Comparison of ENCODE assay signal across 8 mouse cellular contexts in the genomic region with DNA sequence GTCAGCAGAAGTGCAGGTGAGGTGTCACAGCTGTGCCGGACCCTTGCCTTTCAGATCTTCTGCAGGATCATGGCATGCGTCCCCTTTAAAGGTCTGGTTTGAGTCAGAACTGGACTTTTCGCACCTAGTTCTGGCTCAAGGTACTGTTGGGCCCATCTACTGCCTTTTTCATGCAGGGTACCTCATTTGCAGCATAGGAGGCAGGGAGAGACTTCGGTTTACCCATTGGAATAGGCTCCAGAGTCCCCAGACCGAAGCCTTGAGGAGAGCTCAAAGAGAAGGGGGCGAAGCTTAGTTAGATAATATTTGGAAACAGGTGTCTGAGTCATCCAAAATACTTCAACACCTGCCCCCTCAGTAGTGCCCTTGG. TPM values are rescaled to one million over a fixed set of nuclear protein-coding genes. Genes with fewer than 3 reads are reported as not detected.
DNase-seq lines count a peak whose midpoint lies in the region; ATAC-seq and TF ChIP-seq lines count a peak whose summit lies in the region.

No protein-coding gene starts in this region.

- no peak for TF ChIP-seq CTCF in heart, adult 2 months (IDR thresholded peaks at IDR 0.05)
- no peak for TF ChIP-seq CTCF in CH12.LX (conservative IDR thresholded peaks at IDR 0.05 in 1 of 2, IDR thresholded peaks at IDR 0.05 in 1 of 2; ENCODE audit: low read depth in 2 of 2, low read length in 2 of 2)

- H3K27me3 ChIP-seq in heart, adult 2 months (ENCODE audit: control insufficient read depth, insufficient read depth, low read length): no peaks in the 10 kb centered on the region
- no peaks in the 10 kb centered on the region for H3K27me3 ChIP-seq in CH12.LX (replicated peaks)
- no peaks in the 10 kb centered on the region for H3K27me3 ChIP-seq in forebrain, embryonic 11.5 days (ENCODE audit: control insufficient read depth, insufficient read depth, low read length)
- no peaks in the 10 kb centered on the region for H3K27me3 ChIP-seq in liver, embryonic 12.5 days (replicated peaks)

- no peak for TF ChIP-seq EP300 in heart, adult 2 months (IDR thresholded peaks at IDR 0.05; ENCODE audit: insufficient read depth, low read depth, low read length)
- TF ChIP-seq EP300 in CH12.LX (IDR thresholded peaks at IDR 0.05; ENCODE audit: low read length): no peak

- no peak for DNase-seq in heart, adult 2 months
- DNase-seq in heart, postnatal 10 days: no peak
- no peak for DNase-seq in CH12.LX (ENCODE audit: extremely low read depth)
- DNase-seq in forebrain, embryonic 11.5 days (ENCODE audit: low spot score): no peak
- DNase-seq in Muller cell, postnatal 12 days (ENCODE audit: inconsistent ontology term): no peak
- DNase-seq in layer of hippocampus, adult 9-11 months: no peak
- no peak for DNase-seq in left cerebral cortex, adult 8-10 months (ENCODE audit: low spot score in 2 of 2)

- TF ChIP-seq RAD21 in CH12.LX (IDR thresholded peaks at IDR 0.05; ENCODE audit: low read depth, low read length): no peak

- dilution Hi-C loops in CH12.LX (cut with MboI; ENCODE audit: extremely low pct_ligation_motif_present, extremely low pct_unique_long_range_greater_than_20kb, low sequenced_read_pairs): no loop called here

- peak overlapping the region; percentile 87 for H3K4me3 ChIP-seq in heart, adult 2 months
- peak overlapping the region; percentile 61 to 72 (median 62) for H3K4me3 ChIP-seq in CH12.LX (replicated peaks in 1 of 3; ENCODE audit: low read depth in 2 of 3, low read length in 2 of 3, poor library complexity in 1 of 3)
- peak overlapping the region; percentile 67 for H3K4me3 ChIP-seq in forebrain, embryonic 11.5 days (ENCODE audit: low read depth, low read length)
- H3K4me3 ChIP-seq in liver, embryonic 12.5 days: peak overlapping the region; percentile 75

- peak; percentile 47; the same call in 1 of the 2 replicates for ATAC-seq in forebrain, embryonic 11.5 days (replicated peaks; ENCODE audit: low FRiP score)
- ATAC-seq in liver, embryonic 12.5 days: no peak

- TF ChIP-seq POLR2A in heart, adult 2 months (IDR thresholded peaks at IDR 0.05; ENCODE audit: insufficient read depth, low read depth, low read length): no peak
- TF ChIP-seq POLR2A in CH12.LX (IDR thresholded peaks at IDR 0.05; ENCODE audit: low read depth, low read length): no peak

- no peaks in the 10 kb centered on the region for H3K9me3 ChIP-seq in CH12.LX (replicated peaks; ENCODE audit: low read length)
- no peaks in the 10 kb centered on the region for H3K9me3 ChIP-seq in forebrain, embryonic 11.5 days (ENCODE audit: control insufficient read depth, low read length)
- no peaks in the 10 kb centered on the region for H3K9me3 ChIP-seq in liver, embryonic 12.5 days (replicated peaks)

- no peaks in the 10 kb centered on the region for H3K36me3 ChIP-seq in heart, adult 2 months (ENCODE audit: control insufficient read depth, insufficient read depth, low read length)
- H3K36me3 ChIP-seq in CH12.LX (replicated peaks in 1 of 2; ENCODE audit: control insufficient read depth in 1 of 2, insufficient read depth in 1 of 2, low read length in 1 of 2): peaks cover 0 to 4% of the 10 kb centered on the region in 2 experiments
- H3K36me3 ChIP-seq in forebrain, embryonic 11.5 days (ENCODE audit: control insufficient read depth, insufficient read depth, low read length): no peaks in the 10 kb centered on the region
- H3K36me3 ChIP-seq in liver, embryonic 12.5 days: no peaks in the 10 kb centered on the region

- no peaks in the 10 kb centered on the region; the same call in none of the 2 replicates for H3K4me1 ChIP-seq in heart, adult 2 months (ENCODE audit: control insufficient read depth, insufficient read depth, low read length)
- H3K4me1 ChIP-seq in CH12.LX (ENCODE audit: control insufficient read depth in 1 of 2, insufficient read depth in 2 of 2): peaks cover 0 to 13% of the 10 kb centered on the region in 2 experiments; a peak in 2 of 4 replicates
- peaks cover 7% of the 10 kb centered on the region; the same call in 1 of the 2 replicates for H3K4me1 ChIP-seq in forebrain, embryonic 11.5 days (replicated peaks; ENCODE audit: control insufficient read depth, insufficient read depth, low read length)
- peaks cover 16% of the 10 kb centered on the region for H3K4me1 ChIP-seq in liver, embryonic 12.5 days

- no peaks in the 10 kb centered on the region for H3K79me2 ChIP-seq in heart, adult 2 months (replicated peaks; ENCODE audit: control insufficient read depth, insufficient read depth, low read length)
- no peaks in the 10 kb centered on the region for H3K79me2 ChIP-seq in CH12.LX (replicated peaks; ENCODE audit: control insufficient read depth, extremely low read depth, insufficient read depth, poor library complexity, severe bottlenecking)

- WGBS in heart, adult 2 months: 23% methylated on average over 6 of the region's 6 CpGs
- WGBS in forebrain, embryonic 11.5 days: 20% methylated on average over 6 of the region's 6 CpGs
- WGBS in liver, embryonic 12.5 days (ENCODE audit: insufficient replicate concordance): 19% methylated on average over 6 of the region's 6 CpGs

- H3K27ac ChIP-seq in heart, adult 2 months: peak overlapping the region; percentile 84
- H3K27ac ChIP-seq in CH12.LX (ENCODE audit: insufficient read depth, low read depth): no peak overlapping the region
- H3K27ac ChIP-seq in forebrain, embryonic 11.5 days (ENCODE audit: low read depth, low read length): no peak overlapping the region
- peak overlapping the region; percentile 67 for H3K27ac ChIP-seq in liver, embryonic 12.5 days

- in situ Hi-C loops in CH12.LX (cut with MboI; ENCODE audit: low pct_ligation_motif_present, low pct_unique_long_range_greater_than_20kb, low sequenced_read_pairs): no loop called here

- intact Hi-C loops in heart, adult 2 months (cut with DNase I): loop anchor here (1.0 to 2.0 kb wide), 5 partner anchors 45 to 266 kb away; partner anchors contain the start of gene Ccdc15
- intact Hi-C loops in heart, postnatal 10 days (cut with DNase I): loop anchor here (2.0 to 5.0 kb wide), 3 partner anchors 47 to 87 kb away; partner anchors contain the start of gene Nrgn

- H3K9ac ChIP-seq in heart, adult 2 months (ENCODE audit: low read depth, low read length): peak overlapping the region; percentile 52
- peak overlapping the region; percentile 41; the same call in 1 of the 2 replicates for H3K9ac ChIP-seq in CH12.LX (ENCODE audit: insufficient read depth, low read depth)
- peak overlapping the region; percentile 86 for H3K9ac ChIP-seq in forebrain, embryonic 11.5 days (ENCODE audit: low read length)
- peak overlapping the region; percentile 69 for H3K9ac ChIP-seq in liver, embryonic 12.5 days

- H3K4me2 ChIP-seq in CH12.LX (ENCODE audit: insufficient read depth, low read depth, poor library complexity, severe bottlenecking): peak overlapping the region; percentile 66
- peak overlapping the region; percentile 79 for H3K4me2 ChIP-seq in forebrain, embryonic 11.5 days (ENCODE audit: low read depth, low read length, severe bottlenecking)
- peak overlapping the region; percentile 81 for H3K4me2 ChIP-seq in liver, embryonic 12.5 days

TF ChIP-seq in CH12.LX, 34 proteins besides CTCF, POLR2A, EP300 and RAD21:
- no peak for TF ChIP-seq MAFK (IDR thresholded peaks at IDR 0.05; ENCODE audit: insufficient replicate concordance, low read length)
- peak; percentile 66 for TF ChIP-seq IRF4 (IDR thresholded peaks at IDR 0.05; ENCODE audit: low read depth, low read length)
- 0 out of 2 replicates have a peak, but pooled peaks have one; percentile 7 for TF ChIP-seq MAX (IDR thresholded peaks at IDR 0.05; ENCODE audit: low read length)

RNA-seq across cellular contexts. Expression of gene Spa17, which starts 0.4 kb away (rescaled TPM):
- 1 to 10 TPM; 1.9 to 3.8 TPM for total RNA-seq in heart, adult 2 months (2021)
- 1.6 and 2.3 TPM in 2 replicates for polyA plus RNA-seq in heart, adult 2 months (2012; rRNA removed)
- total RNA-seq in heart, postnatal 10 days (2021): 1 to 10 TPM; 3.4 to 3.9 TPM
- total RNA-seq in CH12.LX (2012; rRNA removed): 0.47 and 1.3 TPM in 2 replicates
- 1.4 and 2.3 TPM in 2 replicates for total RNA-seq in CH12.LX (2014; rRNA removed)
- 3.2 and 4.1 TPM in 2 replicates for polyA plus RNA-seq in CH12.LX (2012; ENCODE audit: insufficient read length, low read depth)
- polyA plus RNA-seq in forebrain, embryonic 11.5 days (2014; fragmentation: Nextera tagmentation; extraction: Ambion mirVana): 16.7 and 20.6 TPM in 2 replicates
- polyA plus RNA-seq in liver, embryonic 12.5 days (2016; fragmentation: Nextera tagmentation; extraction: Ambion mirVana): 2.8 and 4.0 TPM in 2 replicates
- 1 to 10 TPM in 3 of 4 experiments, under 1 TPM in 1; 0.57 to 2.5 (median 2.1) TPM for total RNA-seq in left cerebral cortex, adult 8-10 months (2022)

RNA-seq across cellular contexts. Expression of gene Tbrg1, which starts 43.2 kb away (rescaled TPM):
- total RNA-seq in heart, adult 2 months (2021): 10 to 100 TPM; 30.7 to 32.9 TPM
- 22.8 and 31.1 TPM in 2 replicates for polyA plus RNA-seq in heart, adult 2 months (2012; rRNA removed)
- total RNA-seq in heart, postnatal 10 days (2021): 10 to 100 TPM; 51.5 to 52.8 TPM
- 97.4 and 99.9 TPM in 2 replicates for total RNA-seq in CH12.LX (2012; rRNA removed)
- total RNA-seq in CH12.LX (2014; rRNA removed): 115 and 129 TPM in 2 replicates
- polyA plus RNA-seq in CH12.LX (2012; ENCODE audit: insufficient read length, low read depth): 92.4 and 103 TPM in 2 replicates
- polyA plus RNA-seq in forebrain, embryonic 11.5 days (2014; fragmentation: Nextera tagmentation; extraction: Ambion mirVana): 128 TPM in 2 replicates
- 80.0 and 80.6 TPM in 2 replicates for polyA plus RNA-seq in liver, embryonic 12.5 days (2016; fragmentation: Nextera tagmentation; extraction: Ambion mirVana)
- 10 to 100 TPM; 46.2 to 55.5 (median 51.5) TPM for total RNA-seq in left cerebral cortex, adult 8-10 months (2022)

RNA-seq across cellular contexts. Expression of gene Panx3, which starts 55.1 kb away (rescaled TPM):
- total RNA-seq in heart, adult 2 months (2021): not detected
- not detected in 2 replicates for polyA plus RNA-seq in heart, adult 2 months (2012; rRNA removed)
- total RNA-seq in heart, postnatal 10 days (2021): not detected
- total RNA-seq in CH12.LX (2012; rRNA removed) (not detected in 2 replicates), CH12.LX (2014; rRNA removed) (not detected in 2 replicates)
- not detected in 2 replicates for polyA plus RNA-seq in CH12.LX (2012; ENCODE audit: insufficient read length, low read depth)
- polyA plus RNA-seq in forebrain, embryonic 11.5 days (2014; fragmentation: Nextera tagmentation; extraction: Ambion mirVana): 0.32 TPM in 1 of 2 replicates, not detected in the other
- polyA plus RNA-seq in liver, embryonic 12.5 days (2016; fragmentation: Nextera tagmentation; extraction: Ambion mirVana): not detected in 2 replicates
- total RNA-seq in left cerebral cortex, adult 8-10 months (2022): not detected

RNA-seq across cellular contexts. Expression of gene Siae, which starts 58.4 kb away (rescaled TPM):
- total RNA-seq in heart, adult 2 months (2021): 1 to 10 TPM; 7.7 to 8.2 TPM
- polyA plus RNA-seq in heart, adult 2 months (2012; rRNA removed): 7.7 and 18.7 TPM in 2 replicates
- total RNA-seq in heart, postnatal 10 days (2021): 1 to 10 TPM; 8.7 to 9.8 TPM
- 5.7 and 8.6 TPM in 2 replicates for total RNA-seq in CH12.LX (2012; rRNA removed)
- 5.9 and 6.2 TPM in 2 replicates for total RNA-seq in CH12.LX (2014; rRNA removed)
- 7.4 and 7.9 TPM in 2 replicates for polyA plus RNA-seq in CH12.LX (2012; ENCODE audit: insufficient read length, low read depth)
- polyA plus RNA-seq in forebrain, embryonic 11.5 days (2014; fragmentation: Nextera tagmentation; extraction: Ambion mirVana): 8.0 and 8.5 TPM in 2 replicates
- 5.6 and 5.7 TPM in 2 replicates for polyA plus RNA-seq in liver, embryonic 12.5 days (2016; fragmentation: Nextera tagmentation; extraction: Ambion mirVana)
- 10 to 100 TPM; 15.0 to 18.3 (median 16.8) TPM for total RNA-seq in left cerebral cortex, adult 8-10 months (2022)

Comparison
In these comparisons a context has a peak if more than half of its experiments do, and no peak if none do; other contexts are left out.
1. H3K27ac ChIP-seq: peak in heart, adult 2 months (single experiment) and liver, embryonic 12.5 days (single experiment); none in CH12.LX (single experiment) and forebrain, embryonic 11.5 days (single experiment).
2. Peak in every context shown above with its lines, with median percentiles within 50 percentile points of each other: H3K4me3 ChIP-seq, H3K9ac ChIP-seq and H3K4me2 ChIP-seq.